ENCODE assay signal across 21 mouse cellular contexts in genomic region chr15:83965126-83965525, GRCm38 (mm10).
DNase-seq lines count a peak whose midpoint lies in the region; ATAC-seq lines count a peak whose summit lies in the region.
"Had no signal": no experiment of that assay in that cellular context is flagged by ENCODE, and none has a peak within 500 bp of the region (broad histone marks: within the 10 kb centered on the region; RNA-seq: fewer than 3 reads in every experiment).

No protein-coding gene starts in this region.

- whole genome bisulfite sequencing in embryonic facial prominence, embryonic 14.5 days, result 50% methylated on average over 8 of the region's 8 CpGs
- WGBS in embryonic facial prominence, embryonic 10.5 days, result 59% methylated on average over 8 of the region's 8 CpGs
- 23% methylated on average over 8 of the region's 8 CpGs for WGBS in heart, embryonic 11.5 days (ENCODE audit: insufficient replicate concordance)
- 16% methylated on average over 8 of the region's 8 CpGs for WGBS in heart, embryonic 14.5 days

- peak; percentile 33; the same call in 1 of the 2 replicates for ATAC-seq in embryonic facial prominence, embryonic 14.5 days (ENCODE audit: low read depth)
- 0 out of 2 replicates have a peak, but pooled peaks have one; percentile 35 for ATAC-seq in heart, embryonic 11.5 days (replicated peaks; ENCODE audit: insufficient number of reproducible peaks, low FRiP score, low TSS enrichment)
- ATAC-seq in heart, embryonic 14.5 days (ENCODE audit: insufficient number of reproducible peaks, insufficient read depth, low FRiP score, low read depth), result no peak
- ATAC-seq: forebrain, embryonic 15.5 days; intestine, embryonic 16.5 days had no signal

- no peak overlapping the region for H3K4me2 ChIP-seq in embryonic facial prominence, embryonic 14.5 days (ENCODE audit: low read depth, low read length)
- no peak overlapping the region; the same call in 1 of the 2 replicates for H3K4me2 ChIP-seq in heart, embryonic 11.5 days
- peak overlapping the region; percentile 42 for H3K4me2 ChIP-seq in heart, embryonic 14.5 days (ENCODE audit: low read length)
- H3K4me2 ChIP-seq: embryonic facial prominence, embryonic 15.5 days; forebrain, embryonic 15.5 days; hindbrain, embryonic 15.5 days; kidney, embryonic 15.5 days had no signal

- H3K27me3 ChIP-seq in embryonic facial prominence, embryonic 14.5 days (replicated peaks; ENCODE audit: control insufficient read depth, insufficient read depth, low read length), result no peaks in the 10 kb centered on the region
- no peaks in the 10 kb centered on the region; the same call in 1 of the 2 replicates for H3K27me3 ChIP-seq in embryonic facial prominence, embryonic 10.5 days (replicated peaks; ENCODE audit: low read depth, poor library complexity, severe bottlenecking)
- peaks cover 6% of the 10 kb centered on the region; the same call in 1 of the 2 replicates for H3K27me3 ChIP-seq in heart, embryonic 11.5 days (ENCODE audit: control insufficient read depth, insufficient read depth, low read length)
- H3K27me3 ChIP-seq in heart, embryonic 14.5 days (ENCODE audit: control insufficient read depth, insufficient read depth, low read length), result peaks cover 5% of the 10 kb centered on the region; the same call in 1 of the 2 replicates
- H3K27me3 ChIP-seq: embryonic facial prominence, embryonic 15.5 days; forebrain, embryonic 15.5 days; hindbrain, embryonic 15.5 days had no signal

- no peak overlapping the region for H3K27ac ChIP-seq in embryonic facial prominence, embryonic 14.5 days (replicated peaks; ENCODE audit: low read depth, low read length)
- H3K27ac ChIP-seq in embryonic facial prominence, embryonic 10.5 days (replicated peaks), result no peak overlapping the region
- no peak overlapping the region for H3K27ac ChIP-seq in heart, embryonic 11.5 days (ENCODE audit: low read depth, low read length)
- H3K27ac ChIP-seq in heart, embryonic 14.5 days (replicated peaks in 1 of 2; ENCODE audit: control insufficient read depth in 1 of 2, insufficient read depth in 1 of 2, low read depth in 2 of 2, low read length in 2 of 2), result peak overlapping the region; percentile 17 to 33; a peak in 1 of 4 replicates
- H3K27ac ChIP-seq: embryonic facial prominence, embryonic 15.5 days; forebrain, embryonic 10.5 days; forebrain, embryonic 15.5 days; hindbrain, embryonic 15.5 days; kidney, embryonic 15.5 days had no signal

- H3K4me1 ChIP-seq in embryonic facial prominence, embryonic 14.5 days (ENCODE audit: control insufficient read depth, insufficient read depth, low read length), result no peaks in the 10 kb centered on the region
- H3K4me1 ChIP-seq in embryonic facial prominence, embryonic 10.5 days, result peaks cover 11% of the 10 kb centered on the region; the same call in 1 of the 2 replicates
- no peaks in the 10 kb centered on the region; the same call in 1 of the 2 replicates for H3K4me1 ChIP-seq in heart, embryonic 11.5 days (ENCODE audit: control insufficient read depth, insufficient read depth, low read length)
- peaks cover 12 to 21% of the 10 kb centered on the region in 2 experiments for H3K4me1 ChIP-seq in heart, embryonic 14.5 days (ENCODE audit: control insufficient read depth in 2 of 2, insufficient read depth in 2 of 2, low read length in 2 of 2)
- H3K4me1 ChIP-seq: embryonic facial prominence, embryonic 15.5 days; kidney, embryonic 15.5 days had no signal

- H3K4me3 ChIP-seq in embryonic facial prominence, embryonic 14.5 days (ENCODE audit: low read depth, low read length), result no peak overlapping the region
- H3K4me3 ChIP-seq in embryonic facial prominence, embryonic 10.5 days, result no peak overlapping the region
- H3K4me3 ChIP-seq in heart, embryonic 11.5 days (ENCODE audit: low read depth, low read length), result no peak overlapping the region
- H3K4me3 ChIP-seq in heart, embryonic 14.5 days (ENCODE audit: control insufficient read depth in 1 of 2, insufficient read depth in 1 of 2, low read depth in 1 of 2, low read length in 2 of 2), result no peak overlapping the region
- H3K4me3 ChIP-seq: embryonic facial prominence, embryonic 15.5 days; erythroblast, embryonic 14.5 days; forebrain, embryonic 10.5 days; forebrain, embryonic 15.5 days; hindbrain, embryonic 15.5 days; kidney, embryonic 15.5 days had no signal

- peak; percentile 60 for DNase-seq in embryonic facial prominence, embryonic 14.5 days (ENCODE audit: low spot score)
- no peak for DNase-seq in embryonic facial prominence, embryonic 10.5 days (ENCODE audit: low spot score)
- DNase-seq in heart, adult 9 months (ENCODE audit: low spot score in 2 of 2), result peak; percentile 3 to 28
- DNase-seq in heart, postnatal 25 days (ENCODE audit: low spot score), result no peak
- no peak for DNase-seq in left cerebral cortex, postnatal 10 days (ENCODE audit: extremely low spot score in 1 of 2, low spot score in 2 of 2)
- DNase-seq in Muller cell, postnatal 12 days (ENCODE audit: inconsistent ontology term), result no peak
- DNase-seq: adrenal gland, adult 2 months; adrenal gland, postnatal 36 days; cerebellum, adult 2 months; cerebellum, postnatal 10 days; gastrocnemius, postnatal 10 days; kidney, adult 2 months had no signal

- intact Hi-C loops in heart, postnatal 25 days (cut with DNase I), result no loop called here
- intact Hi-C loops in left cerebral cortex, postnatal 10 days (cut with DNase I), result no loop called here

- no peaks in the 10 kb centered on the region for H3K9me3 ChIP-seq in embryonic facial prominence, embryonic 14.5 days (ENCODE audit: control insufficient read depth, low read length)
- H3K9me3 ChIP-seq in embryonic facial prominence, embryonic 10.5 days, result no peaks in the 10 kb centered on the region
- no peaks in the 10 kb centered on the region for H3K9me3 ChIP-seq in heart, embryonic 11.5 days (replicated peaks; ENCODE audit: control insufficient read depth, low read length)
- no peaks in the 10 kb centered on the region for H3K9me3 ChIP-seq in heart, embryonic 14.5 days (ENCODE audit: control insufficient read depth, low read length)
- H3K9me3 ChIP-seq: embryonic facial prominence, embryonic 15.5 days; forebrain, embryonic 10.5 days; forebrain, embryonic 15.5 days; hindbrain, embryonic 15.5 days; kidney, embryonic 15.5 days had no signal

- no peaks in the 10 kb centered on the region for H3K36me3 ChIP-seq in embryonic facial prominence, embryonic 14.5 days (ENCODE audit: control insufficient read depth, insufficient read depth, low read length)
- no peaks in the 10 kb centered on the region for H3K36me3 ChIP-seq in embryonic facial prominence, embryonic 10.5 days (replicated peaks)
- no peaks in the 10 kb centered on the region for H3K36me3 ChIP-seq in heart, embryonic 11.5 days (ENCODE audit: control insufficient read depth, insufficient read depth, low read length)
- H3K36me3 ChIP-seq in heart, embryonic 14.5 days (ENCODE audit: control insufficient read depth, insufficient read depth, low read length), result no peaks in the 10 kb centered on the region
- H3K36me3 ChIP-seq: embryonic facial prominence, embryonic 15.5 days; forebrain, embryonic 10.5 days; forebrain, embryonic 15.5 days; hindbrain, embryonic 15.5 days; kidney, embryonic 15.5 days had no signal

- no peak overlapping the region for H3K9ac ChIP-seq in embryonic facial prominence, embryonic 14.5 days (ENCODE audit: low read depth, low read length)
- H3K9ac ChIP-seq in heart, embryonic 11.5 days (ENCODE audit: low read depth, low read length), result no peak overlapping the region
- no peak overlapping the region for H3K9ac ChIP-seq in heart, embryonic 14.5 days (ENCODE audit: low read length)
- H3K9ac ChIP-seq: embryonic facial prominence, embryonic 15.5 days; forebrain, embryonic 15.5 days; hindbrain, embryonic 15.5 days; kidney, embryonic 15.5 days had no signal

Comparison
In these comparisons a context has a peak if more than half of its experiments do, and no peak if none do; other contexts are left out.
1. DNase-seq: peak in embryonic facial prominence, embryonic 14.5 days (single experiment) and heart, adult 9 months (2 of 2); none in embryonic facial prominence, embryonic 10.5 days (single experiment), heart, postnatal 25 days (single experiment), left cerebral cortex, postnatal 10 days (0 of 2) and Muller cell, postnatal 12 days (single experiment).
2. H3K27ac ChIP-seq: peak in heart, embryonic 14.5 days (2 of 2); none in embryonic facial prominence, embryonic 14.5 days (single experiment), embryonic facial prominence, embryonic 10.5 days (single experiment) and heart, embryonic 11.5 days (single experiment).